Mouse (Mus musculus): ENCODE measurements around the gene Reps1. TPM values are rescaled to one million over a fixed set of nuclear protein-coding genes. Genes with fewer than 3 reads are reported as not detected.

Reps1 gene
- polyA plus RNA-seq, 1 experiment: 28.9 TPM

GRCm38 (mm10) chr10:18074383-18075075 lies 18.9 kb downstream of the Reps1 start:
- no peaks in the 10 kb centered on the region for H3K27me3 ChIP-seq (ENCODE audit: control insufficient read depth, insufficient read depth, insufficient read length)
- H3K79me2 ChIP-seq (ENCODE audit: control insufficient read depth, insufficient read depth): peaks cover 96% of the 10 kb centered on the region
- no peak overlapping the region for H3ac ChIP-seq (ENCODE audit: control insufficient read depth, insufficient read length, low read depth)
- peaks cover 8% of the 10 kb centered on the region for H3K36me3 ChIP-seq (ENCODE audit: control insufficient read depth, insufficient read depth)
- peaks cover 76% of the 10 kb centered on the region for H3K79me3 ChIP-seq (ENCODE audit: low read depth)
- TF ChIP-seq MYOD1 (IDR thresholded peaks at IDR 0.05; ENCODE audit: control insufficient read depth, insufficient read length, low read depth) (no peak), FOSL1 (IDR thresholded peaks at IDR 0.05; ENCODE audit: insufficient read depth, low read length, poor library complexity, severe bottlenecking) (no peak), USF1 (IDR thresholded peaks at IDR 0.05; ENCODE audit: low read depth) (no peak), MAX (IDR thresholded peaks at IDR 0.05) (no peak), MYOG (IDR thresholded peaks at IDR 0.05; ENCODE audit: control insufficient read depth, extremely low read depth, insufficient read length) (no peak), CEBPB (IDR thresholded peaks at IDR 0.05; ENCODE audit: low read depth) (no peak), CTCF (IDR thresholded peaks at IDR 0.05; ENCODE audit: control insufficient read depth, insufficient read depth, insufficient read length) (no peak)
- no peak overlapping the region for H3K4me3 ChIP-seq (ENCODE audit: insufficient read depth, poor library complexity, severe bottlenecking)

GRCm38 (mm10) chr10:18075845-18076244 lies 20.2 kb downstream of the Reps1 start:
- H3K79me3 ChIP-seq (ENCODE audit: low read depth): peaks cover 75% of the 10 kb centered on the region
- H3ac ChIP-seq (ENCODE audit: control insufficient read depth, insufficient read length, low read depth): no peak overlapping the region
- peaks cover 8% of the 10 kb centered on the region for H3K36me3 ChIP-seq (ENCODE audit: control insufficient read depth, insufficient read depth)
- peaks cover 96% of the 10 kb centered on the region for H3K79me2 ChIP-seq (ENCODE audit: control insufficient read depth, insufficient read depth)
- H3K27me3 ChIP-seq (ENCODE audit: control insufficient read depth, insufficient read depth, insufficient read length): no peaks in the 10 kb centered on the region
- TF ChIP-seq USF1 (IDR thresholded peaks at IDR 0.05; ENCODE audit: low read depth): no peak
- TF ChIP-seq MYOD1 (IDR thresholded peaks at IDR 0.05; ENCODE audit: control insufficient read depth, insufficient read length, low read depth): no peak
- no peak for TF ChIP-seq MYOG (IDR thresholded peaks at IDR 0.05; ENCODE audit: control insufficient read depth, extremely low read depth, insufficient read length)
- no peak for TF ChIP-seq CTCF (IDR thresholded peaks at IDR 0.05; ENCODE audit: control insufficient read depth, insufficient read depth, insufficient read length)
- no peak for TF ChIP-seq FOSL1 (IDR thresholded peaks at IDR 0.05; ENCODE audit: insufficient read depth, low read length, poor library complexity, severe bottlenecking)
- no peak for TF ChIP-seq CEBPB (IDR thresholded peaks at IDR 0.05; ENCODE audit: low read depth)
- TF ChIP-seq MAX (IDR thresholded peaks at IDR 0.05): no peak
- H3K4me3 ChIP-seq (ENCODE audit: insufficient read depth, poor library complexity, severe bottlenecking): no peak overlapping the region

- Histone ChIP-seq H3K36me3 (ENCODE audit: control insufficient read depth, insufficient read depth) (peaks cover 8% of the 10 kb centered on the region), H3K79me3 (ENCODE audit: low read depth) (peaks cover 52% of the 10 kb centered on the region), H3K79me2 (ENCODE audit: control insufficient read depth, insufficient read depth) (peaks cover 78% of the 10 kb centered on the region), H3K27me3 (ENCODE audit: control insufficient read depth, insufficient read depth, insufficient read length) (no peaks in the 10 kb centered on the region), H3ac (ENCODE audit: control insufficient read depth, insufficient read length, low read depth) (no peak overlapping the region), H3K4me3 (ENCODE audit: insufficient read depth, poor library complexity, severe bottlenecking) (no peak overlapping the region)
- TF ChIP-seq FOSL1 (IDR thresholded peaks at IDR 0.05; ENCODE audit: insufficient read depth, low read length, poor library complexity, severe bottlenecking): peak; percentile 38
- TF ChIP-seq USF1 (IDR thresholded peaks at IDR 0.05; ENCODE audit: low read depth): no peak
Measured at GRCm38 (mm10) chr10:18081536-18081935, 25.9 kb downstream of the Reps1 start.

GRCm38 (mm10) chr10:18082772-18083171 lies 27.1 kb downstream of the Reps1 start:
- no peak overlapping the region for H3K4me3 ChIP-seq (ENCODE audit: insufficient read depth, poor library complexity, severe bottlenecking)
- H3K36me3 ChIP-seq (ENCODE audit: control insufficient read depth, insufficient read depth): no peaks in the 10 kb centered on the region
- no peak overlapping the region for H3ac ChIP-seq (ENCODE audit: control insufficient read depth, insufficient read length, low read depth)
- no peaks in the 10 kb centered on the region for H3K27me3 ChIP-seq (ENCODE audit: control insufficient read depth, insufficient read depth, insufficient read length)
- peaks cover 50% of the 10 kb centered on the region for H3K79me3 ChIP-seq (ENCODE audit: low read depth)
- TF ChIP-seq FOSL1 (IDR thresholded peaks at IDR 0.05; ENCODE audit: insufficient read depth, low read length, poor library complexity, severe bottlenecking) (no peak), MAX (IDR thresholded peaks at IDR 0.05) (no peak), CEBPB (IDR thresholded peaks at IDR 0.05; ENCODE audit: low read depth) (no peak), MYOD1 (IDR thresholded peaks at IDR 0.05; ENCODE audit: control insufficient read depth, insufficient read length, low read depth) (no peak)
- peaks cover 82% of the 10 kb centered on the region for H3K79me2 ChIP-seq (ENCODE audit: control insufficient read depth, insufficient read depth)

- Histone ChIP-seq H3K36me3 (ENCODE audit: control insufficient read depth, insufficient read depth) (peaks cover 54% of the 10 kb centered on the region), H3K79me3 (ENCODE audit: low read depth) (peaks cover 27% of the 10 kb centered on the region), H3K79me2 (ENCODE audit: control insufficient read depth, insufficient read depth) (peaks cover 30% of the 10 kb centered on the region), H3K27me3 (ENCODE audit: control insufficient read depth, insufficient read depth, insufficient read length) (no peaks in the 10 kb centered on the region), H3K4me3 (ENCODE audit: insufficient read depth, poor library complexity, severe bottlenecking) (no peak overlapping the region), H3ac (ENCODE audit: control insufficient read depth, insufficient read length, low read depth) (no peak overlapping the region)
- TF ChIP-seq USF1 (IDR thresholded peaks at IDR 0.05; ENCODE audit: low read depth): no peak
- no peak for TF ChIP-seq FOSL1 (IDR thresholded peaks at IDR 0.05; ENCODE audit: insufficient read depth, low read length, poor library complexity, severe bottlenecking)
- TF ChIP-seq MYOG (IDR thresholded peaks at IDR 0.05; ENCODE audit: control insufficient read depth, extremely low read depth, insufficient read length): no peak
- TF ChIP-seq MAX (IDR thresholded peaks at IDR 0.05): no peak
- no peak for TF ChIP-seq CEBPB (IDR thresholded peaks at IDR 0.05; ENCODE audit: low read depth)
Measured at GRCm38 (mm10) chr10:18090691-18091090, 35.0 kb downstream of the Reps1 start.

- Histone ChIP-seq H3K36me3 (ENCODE audit: control insufficient read depth, insufficient read depth) (peaks cover 37% of the 10 kb centered on the region), H3K27me3 (ENCODE audit: control insufficient read depth, insufficient read depth, insufficient read length) (no peaks in the 10 kb centered on the region), H3K79me2 (ENCODE audit: control insufficient read depth, insufficient read depth) (no peaks in the 10 kb centered on the region), H3ac (ENCODE audit: control insufficient read depth, insufficient read length, low read depth) (no peak overlapping the region), H3K79me3 (ENCODE audit: low read depth) (no peaks in the 10 kb centered on the region), H3K4me3 (ENCODE audit: insufficient read depth, poor library complexity, severe bottlenecking) (no peak overlapping the region)
- TF ChIP-seq USF1 (IDR thresholded peaks at IDR 0.05; ENCODE audit: low read depth) (no peak), CTCF (IDR thresholded peaks at IDR 0.05; ENCODE audit: control insufficient read depth, insufficient read depth, insufficient read length) (no peak), CEBPB (IDR thresholded peaks at IDR 0.05; ENCODE audit: low read depth) (no peak), FOSL1 (IDR thresholded peaks at IDR 0.05; ENCODE audit: insufficient read depth, low read length, poor library complexity, severe bottlenecking) (no peak), MYOG (IDR thresholded peaks at IDR 0.05; ENCODE audit: control insufficient read depth, extremely low read depth, insufficient read length) (no peak), MYOD1 (IDR thresholded peaks at IDR 0.05; ENCODE audit: control insufficient read depth, insufficient read length, low read depth) (no peak), MAX (IDR thresholded peaks at IDR 0.05) (no peak)
Measured at GRCm38 (mm10) chr10:18102166-18102565, 46.5 kb downstream of the Reps1 start.

Data from C2C12 (cell line).